Mouse (Mus musculus): ENCODE measurements around the gene Acp6. TPM values are rescaled to one million over a fixed set of nuclear protein-coding genes. Genes with fewer than 3 reads are reported as not detected.

The Acp6 gene
- polyA plus RNA-seq, 1 experiment = 10.8 TPM

- no peaks in the 10 kb centered on the region for H3K36me3 ChIP-seq (ENCODE audit: control insufficient read depth, insufficient read depth, low read length)
- H3K27me3 ChIP-seq (ENCODE audit: control insufficient read depth, insufficient read depth, low read length) = no peaks in the 10 kb centered on the region
- H3K4me3 ChIP-seq (ENCODE audit: control insufficient read depth, low read depth, low read length) = no peak overlapping the region
- no peaks in the 10 kb centered on the region; the same call in 1 of the 2 replicates for H3K4me1 ChIP-seq (ENCODE audit: control insufficient read depth, insufficient read depth, low read length)
- no peak overlapping the region for H3K27ac ChIP-seq (ENCODE audit: control insufficient read depth, insufficient read depth, low read depth, low read length)
- TF ChIP-seq POLR2A (IDR thresholded peaks at IDR 0.05; ENCODE audit: control insufficient read depth, low read depth, low read length) (no peak), CTCF (IDR thresholded peaks at IDR 0.05; ENCODE audit: control insufficient read depth, insufficient read depth, insufficient replicate concordance, low read depth, low read length) (no peak)
These were observed 5.9 kb downstream of the Acp6 start for GRCm38 (mm10) chr3:97164477-97164876.

GRCm38 (mm10) chr3:97167126-97167525 lies 8.5 kb downstream of the Acp6 start:
- no peak for TF ChIP-seq POLR2A (IDR thresholded peaks at IDR 0.05; ENCODE audit: control insufficient read depth, low read depth, low read length)
- TF ChIP-seq CTCF (IDR thresholded peaks at IDR 0.05; ENCODE audit: control insufficient read depth, insufficient read depth, insufficient replicate concordance, low read depth, low read length) = no peak
- Histone ChIP-seq H3K4me1 (ENCODE audit: control insufficient read depth, insufficient read depth, low read length) (no peaks in the 10 kb centered on the region; the same call in 1 of the 2 replicates), H3K4me3 (ENCODE audit: control insufficient read depth, low read depth, low read length) (no peak overlapping the region), H3K36me3 (ENCODE audit: control insufficient read depth, insufficient read depth, low read length) (no peaks in the 10 kb centered on the region), H3K27ac (ENCODE audit: control insufficient read depth, insufficient read depth, low read depth, low read length) (no peak overlapping the region), H3K27me3 (ENCODE audit: control insufficient read depth, insufficient read depth, low read length) (no peaks in the 10 kb centered on the region)

GRCm38 (mm10) chr3:97171531-97171930 lies 13.0 kb downstream of the Acp6 start:
- no peaks in the 10 kb centered on the region for H3K36me3 ChIP-seq (ENCODE audit: control insufficient read depth, insufficient read depth, low read length)
- H3K4me1 ChIP-seq (ENCODE audit: control insufficient read depth, insufficient read depth, low read length) = no peaks in the 10 kb centered on the region; the same call in 1 of the 2 replicates
- no peaks in the 10 kb centered on the region for H3K27me3 ChIP-seq (ENCODE audit: control insufficient read depth, insufficient read depth, low read length)
- no peak overlapping the region for H3K4me3 ChIP-seq (ENCODE audit: control insufficient read depth, low read depth, low read length)
- no peak for TF ChIP-seq CTCF (IDR thresholded peaks at IDR 0.05; ENCODE audit: control insufficient read depth, insufficient read depth, insufficient replicate concordance, low read depth, low read length)
- no peak for TF ChIP-seq POLR2A (IDR thresholded peaks at IDR 0.05; ENCODE audit: control insufficient read depth, low read depth, low read length)
- no peak overlapping the region for H3K27ac ChIP-seq (ENCODE audit: control insufficient read depth, insufficient read depth, low read depth, low read length)

- Histone ChIP-seq H3K4me1 (ENCODE audit: control insufficient read depth, insufficient read depth, low read length) (no peaks in the 10 kb centered on the region), H3K27ac (ENCODE audit: control insufficient read depth, insufficient read depth, low read depth, low read length) (no peak overlapping the region), H3K36me3 (ENCODE audit: control insufficient read depth, insufficient read depth, low read length) (no peaks in the 10 kb centered on the region), H3K27me3 (ENCODE audit: control insufficient read depth, insufficient read depth, low read length) (no peaks in the 10 kb centered on the region), H3K4me3 (ENCODE audit: control insufficient read depth, low read depth, low read length) (no peak overlapping the region)
- TF ChIP-seq POLR2A (IDR thresholded peaks at IDR 0.05; ENCODE audit: control insufficient read depth, low read depth, low read length) (no peak), CTCF (IDR thresholded peaks at IDR 0.05; ENCODE audit: control insufficient read depth, insufficient read depth, insufficient replicate concordance, low read depth, low read length) (no peak)
These were observed 13.7 kb downstream of the Acp6 start for GRCm38 (mm10) chr3:97172231-97172630.

- no peaks in the 10 kb centered on the region for H3K4me1 ChIP-seq (ENCODE audit: control insufficient read depth, insufficient read depth, low read length)
- no peak for TF ChIP-seq POLR2A (IDR thresholded peaks at IDR 0.05; ENCODE audit: control insufficient read depth, low read depth, low read length)
- TF ChIP-seq CTCF (IDR thresholded peaks at IDR 0.05; ENCODE audit: control insufficient read depth, insufficient read depth, insufficient replicate concordance, low read depth, low read length) = no peak
- H3K4me3 ChIP-seq (ENCODE audit: control insufficient read depth, low read depth, low read length) = no peak overlapping the region
- H3K27me3 ChIP-seq (ENCODE audit: control insufficient read depth, insufficient read depth, low read length) = no peaks in the 10 kb centered on the region
- no peaks in the 10 kb centered on the region for H3K36me3 ChIP-seq (ENCODE audit: control insufficient read depth, insufficient read depth, low read length)
- H3K27ac ChIP-seq (ENCODE audit: control insufficient read depth, insufficient read depth, low read depth, low read length) = no peak overlapping the region
These were observed 14.1 kb downstream of the Acp6 start for GRCm38 (mm10) chr3:97172632-97173031.

GRCm38 (mm10) chr3:97178885-97179284 lies 20.3 kb downstream of the Acp6 start:
- no peak overlapping the region for H3K4me3 ChIP-seq (ENCODE audit: control insufficient read depth, low read depth, low read length)
- H3K27ac ChIP-seq (ENCODE audit: control insufficient read depth, insufficient read depth, low read depth, low read length) = no peak overlapping the region
- no peak for TF ChIP-seq CTCF (IDR thresholded peaks at IDR 0.05; ENCODE audit: control insufficient read depth, insufficient read depth, insufficient replicate concordance, low read depth, low read length)
- no peak for TF ChIP-seq POLR2A (IDR thresholded peaks at IDR 0.05; ENCODE audit: control insufficient read depth, low read depth, low read length)
- H3K36me3 ChIP-seq (ENCODE audit: control insufficient read depth, insufficient read depth, low read length) = no peaks in the 10 kb centered on the region
- H3K27me3 ChIP-seq (ENCODE audit: control insufficient read depth, insufficient read depth, low read length) = no peaks in the 10 kb centered on the region
- no peaks in the 10 kb centered on the region for H3K4me1 ChIP-seq (ENCODE audit: control insufficient read depth, insufficient read depth, low read length)

- Histone ChIP-seq H3K4me1 (ENCODE audit: control insufficient read depth, insufficient read depth, low read length) (no peaks in the 10 kb centered on the region), H3K4me3 (ENCODE audit: control insufficient read depth, low read depth, low read length) (no peak overlapping the region), H3K36me3 (ENCODE audit: control insufficient read depth, insufficient read depth, low read length) (no peaks in the 10 kb centered on the region), H3K27me3 (ENCODE audit: control insufficient read depth, insufficient read depth, low read length) (no peaks in the 10 kb centered on the region), H3K27ac (ENCODE audit: control insufficient read depth, insufficient read depth, low read depth, low read length) (no peak overlapping the region)
- no peak for TF ChIP-seq POLR2A (IDR thresholded peaks at IDR 0.05; ENCODE audit: control insufficient read depth, low read depth, low read length)
- no peak for TF ChIP-seq CTCF (IDR thresholded peaks at IDR 0.05; ENCODE audit: control insufficient read depth, insufficient read depth, insufficient replicate concordance, low read depth, low read length)
These were observed 21.9 kb downstream of the Acp6 start for GRCm38 (mm10) chr3:97180527-97180926.

GRCm38 (mm10) chr3:97183810-97184209 lies 25.2 kb downstream of the Acp6 start:
- TF ChIP-seq POLR2A (IDR thresholded peaks at IDR 0.05; ENCODE audit: control insufficient read depth, low read depth, low read length) (no peak), CTCF (IDR thresholded peaks at IDR 0.05; ENCODE audit: control insufficient read depth, insufficient read depth, insufficient replicate concordance, low read depth, low read length) (no peak)
- H3K36me3 ChIP-seq (ENCODE audit: control insufficient read depth, insufficient read depth, low read length) = no peaks in the 10 kb centered on the region
- H3K4me3 ChIP-seq (ENCODE audit: control insufficient read depth, low read depth, low read length) = no peak overlapping the region
- H3K27ac ChIP-seq (ENCODE audit: control insufficient read depth, insufficient read depth, low read depth, low read length) = no peak overlapping the region
- no peaks in the 10 kb centered on the region for H3K4me1 ChIP-seq (ENCODE audit: control insufficient read depth, insufficient read depth, low read length)
- H3K27me3 ChIP-seq (ENCODE audit: control insufficient read depth, insufficient read depth, low read length) = no peaks in the 10 kb centered on the region
